Comparison of ENCODE assay signal across 13 mouse cellular contexts in the genomic region with DNA sequence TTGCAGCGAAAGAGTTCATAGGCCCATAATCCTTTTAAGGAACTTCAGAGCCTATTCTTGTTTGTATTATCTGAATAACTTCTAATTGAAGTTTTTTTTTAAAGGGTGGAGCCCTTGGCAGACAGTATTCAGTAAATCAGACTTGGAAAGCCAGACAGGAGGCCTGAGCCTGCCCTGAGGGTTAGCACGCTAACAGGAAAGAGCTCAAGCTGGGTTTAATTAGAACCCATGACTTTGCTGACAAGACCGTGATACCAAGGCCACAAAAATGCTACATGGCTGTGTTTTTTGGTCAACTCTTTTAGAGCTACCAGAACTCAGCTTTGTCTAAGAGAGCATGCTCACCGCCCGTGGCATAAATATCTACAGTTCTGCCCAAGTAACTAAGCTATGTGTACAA.
DNase-seq lines count a peak whose midpoint lies in the region; ATAC-seq and TF ChIP-seq lines count a peak whose summit lies in the region.
"Had no signal": no experiment of that assay in that cellular context is flagged by ENCODE, and none has a peak within 500 bp of the region (broad histone marks: within the 10 kb centered on the region; RNA-seq: fewer than 3 reads in every experiment).

No protein-coding gene starts in this region.

- no peak for TF ChIP-seq CTCF in testis, adult 2 months (IDR thresholded peaks at IDR 0.05; ENCODE audit: control insufficient read depth, insufficient read depth, insufficient replicate concordance, low read depth, low read length)
- no peak for TF ChIP-seq CTCF in thymus, adult 2 months (IDR thresholded peaks at IDR 0.05; ENCODE audit: borderline replicate concordance, control insufficient read depth, extremely low read depth, insufficient read depth, low read length, poor library complexity)

- no peak for ATAC-seq in heart, embryonic 16.5 days (replicated peaks; ENCODE audit: extremely low read depth, insufficient read depth, low FRiP score)

- H3K36me3 ChIP-seq in heart, embryonic 16.5 days (ENCODE audit: control insufficient read depth, insufficient read depth), result peaks cover 7% of the 10 kb centered on the region
- H3K36me3 ChIP-seq in testis, adult 2 months (ENCODE audit: control insufficient read depth, insufficient read depth, low read length), result no peaks in the 10 kb centered on the region
- H3K36me3 ChIP-seq in thymus, adult 2 months (ENCODE audit: control insufficient read depth, insufficient read depth, low read length), result no peaks in the 10 kb centered on the region
- H3K36me3 ChIP-seq: neural tube, embryonic 13.5 days had no signal

- H3K27me3 ChIP-seq in heart, embryonic 16.5 days (ENCODE audit: control insufficient read depth, insufficient read depth, low read length), result no peaks in the 10 kb centered on the region
- no peaks in the 10 kb centered on the region for H3K27me3 ChIP-seq in testis, adult 2 months (ENCODE audit: control insufficient read depth, insufficient read depth, low read length)
- H3K27me3 ChIP-seq in thymus, adult 2 months (ENCODE audit: control insufficient read depth, insufficient read depth, low read length), result no peaks in the 10 kb centered on the region
- H3K27me3 ChIP-seq: neural tube, embryonic 13.5 days had no signal

- 74% methylated on average over 5 of the region's 5 CpGs for WGBS in heart, embryonic 16.5 days
- 97% methylated on average over 5 of the region's 5 CpGs for WGBS in thymus, adult 2 months

- DNase-seq in embryo, embryonic 10 days (ENCODE audit: low spot score), result peak; percentile 52
- DNase-seq in embryo, embryonic 9.5 days (ENCODE audit: extremely low spot score), result no peak
- no peak for DNase-seq in heart, postnatal 4 days
- no peak for DNase-seq in testis, postnatal 14 days (ENCODE audit: low spot score)
- no peak for DNase-seq in thymus, adult 2 months
- DNase-seq in cerebellum, adult 8-10 months, result no peak
- DNase-seq: cerebellum, adult 2 months; kidney, postnatal 10 days had no signal

- peaks cover 63% of the 10 kb centered on the region for H3K4me1 ChIP-seq in heart, embryonic 16.5 days (ENCODE audit: control insufficient read depth, insufficient read depth, low read length)
- H3K4me1 ChIP-seq in testis, adult 2 months (ENCODE audit: control insufficient read depth, insufficient read depth, low read length), result peaks cover 3% of the 10 kb centered on the region; the same call in 1 of the 2 replicates
- H3K4me1 ChIP-seq in thymus, adult 2 months (replicated peaks; ENCODE audit: control insufficient read depth, insufficient read depth, low read length), result peaks cover 36% of the 10 kb centered on the region

- H3K9me3 ChIP-seq in heart, embryonic 16.5 days (replicated peaks; ENCODE audit: control insufficient read depth, low read length), result no peaks in the 10 kb centered on the region
- H3K9me3 ChIP-seq: liver, embryonic 15.5 days; neural tube, embryonic 13.5 days had no signal

- no peak for TF ChIP-seq POLR2A in testis, adult 2 months (IDR thresholded peaks at IDR 0.05; ENCODE audit: control insufficient read depth, low read depth, low read length)
- no peak for TF ChIP-seq POLR2A in thymus, adult 2 months (IDR thresholded peaks at IDR 0.05; ENCODE audit: control insufficient read depth, extremely low read depth, insufficient read depth, low read length, poor library complexity)

- H3K4me2 ChIP-seq in heart, embryonic 16.5 days (ENCODE audit: low read depth, low read length), result no peak overlapping the region
- H3K4me2 ChIP-seq: neural tube, embryonic 13.5 days had no signal

- no peak overlapping the region for H3K9ac ChIP-seq in heart, embryonic 16.5 days (ENCODE audit: low read length)
- H3K9ac ChIP-seq: liver, embryonic 15.5 days; neural tube, embryonic 13.5 days had no signal

- H3K27ac ChIP-seq in heart, embryonic 16.5 days (ENCODE audit: low read length), result 0 out of 2 replicates have a peak overlapping the region, but pooled peaks have one; percentile 17
- 0 out of 2 replicates have a peak overlapping the region, but pooled peaks have one; percentile 49 for H3K27ac ChIP-seq in testis, adult 2 months (ENCODE audit: control insufficient read depth, insufficient read depth, low read depth, low read length)
- no peak overlapping the region for H3K27ac ChIP-seq in thymus, adult 2 months (ENCODE audit: control insufficient read depth, insufficient read depth, low read length)
- H3K27ac ChIP-seq: neural tube, embryonic 13.5 days had no signal

- H3K4me3 ChIP-seq in heart, embryonic 16.5 days (ENCODE audit: low read length), result no peak overlapping the region
- no peak overlapping the region for H3K4me3 ChIP-seq in testis, adult 2 months (ENCODE audit: control insufficient read depth, low read depth, low read length)
- no peak overlapping the region for H3K4me3 ChIP-seq in thymus, adult 2 months (ENCODE audit: control insufficient read depth, insufficient read depth, low read length)
- H3K4me3 ChIP-seq: erythroblast, embryonic 14.5 days; liver, embryonic 15.5 days; neural tube, embryonic 13.5 days had no signal
